Mouse (Mus musculus) embryonic fibroblast, embryonic 13.5 days (primary cell): ENCODE results near the gene Dgat2.

Experiments
- CTCF ChIP-seq: IDR thresholded peaks from 2 replicates; pipeline ENCODE4 v1.5.1; 2011; ENCODE audit warnings: mild to moderate bottlenecking, control low read depth, low read length, moderate library complexity, borderline replicate concordance; ENCODE audit not compliant: insufficient read depth
- POLR2A ChIP-seq: IDR thresholded peaks from 2 replicates; pipeline ENCODE4 v1.6.1; 2011; ENCODE audit warnings: low read depth, mild to moderate bottlenecking, control low read depth, low read length, moderate library complexity

DNA sequence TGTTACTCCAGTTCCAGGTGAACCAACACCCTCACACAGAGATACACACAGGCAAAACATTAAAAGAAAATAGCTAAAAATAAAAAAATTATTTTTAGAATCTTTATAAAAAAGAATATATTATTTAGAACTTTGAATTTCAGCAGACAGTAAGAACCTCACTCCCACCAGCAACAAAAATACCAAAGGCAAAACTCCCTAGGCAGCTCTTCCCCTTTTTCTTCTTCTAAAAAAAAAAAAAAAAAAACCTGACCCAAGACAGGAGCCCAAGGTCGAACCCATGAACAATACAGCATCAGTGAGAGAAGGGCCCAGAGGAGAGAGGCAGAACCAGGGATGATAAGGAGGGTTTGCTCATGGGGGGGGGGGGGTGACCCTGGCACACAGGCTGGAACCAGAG lies 33.5 kb downstream of the Dgat2 start:
- TF ChIP-seq CTCF = no peak
- no peak for TF ChIP-seq POLR2A
